Mouse (Mus musculus) E14TG2a.4 (cell line): ENCODE measurements around the gene Prss30.

ENCODE experiments used
- CTCF ChIP-seq: conservative IDR thresholded peaks from 2 replicates; pipeline ENCODE4 v1.5.1; 2014; ENCODE audit warnings: low read length
- NANOG ChIP-seq: IDR thresholded peaks from 2 replicates; pipeline ENCODE4 v1.6.1; 2014; ENCODE audit warnings: borderline replicate concordance, low read length, mixed read lengths
- POU5F1 ChIP-seq: IDR thresholded peaks from 2 replicates; pipeline ENCODE4 v1.6.1; 2014; ENCODE audit warnings: low read length, borderline replicate concordance

- TF ChIP-seq POU5F1 = no peak
- no peak for TF ChIP-seq CTCF
- no peak for TF ChIP-seq NANOG
Measured at GRCm38 (mm10) chr17:23982912-23983311, 2.5 kb upstream of the Prss30 start.
